Mouse (Mus musculus): ENCODE measurements around the gene Shisa2. TPM values are rescaled to one million over a fixed set of nuclear protein-coding genes. Genes with fewer than 3 reads are reported as not detected.

The Shisa2 gene
- 3.4 and 5.9 TPM in 2 replicates for polyA plus RNA-seq (2015; fragmentation: Nextera tagmentation; extraction: Ambion mirVana)

GRCm38 (mm10) chr14:59625158-59625805 lies at the start of gene Shisa2:
Shisa2 (plus strand) TSS chr14:59625308.

GRCm38 (mm10) chr14:59597398-59598259 lies 27.5 kb upstream of the Shisa2 start, which contains the start of gene Cdadc1:
Cdadc1 (minus strand) TSS chr14:59597959.

Other genes starting within 250 kb of the Shisa2 start
- 0.29 and 0.41 TPM in 2 replicates for gene Phf11c, start 229.9 kb upstream of the Shisa2 start, polyA plus RNA-seq (2015; fragmentation: Nextera tagmentation; extraction: Ambion mirVana)
- gene Setdb2, start 184.4 kb upstream of the Shisa2 start, polyA plus RNA-seq (2015; fragmentation: Nextera tagmentation; extraction: Ambion mirVana): 5.8 and 7.2 TPM in 2 replicates
- 25.6 and 30.3 TPM in 2 replicates for gene Cab39l, start 184.3 kb upstream of the Shisa2 start, polyA plus RNA-seq (2015; fragmentation: Nextera tagmentation; extraction: Ambion mirVana)
- 57.9 and 66.3 TPM in 2 replicates for gene Cdadc1, start 27.3 kb upstream of the Shisa2 start, polyA plus RNA-seq (2015; fragmentation: Nextera tagmentation; extraction: Ambion mirVana)